Mouse (Mus musculus) left cerebral cortex, postnatal 14 days (tissue): ENCODE results near the gene Trim75. TPM values are rescaled to one million over a fixed set of nuclear protein-coding genes. Genes with fewer than 3 reads are reported as not detected.

Source experiments
- DNase-seq, 2 experiments: peaks; one replicate each; pipeline ENCODE4 v3.0.0; 2021 to 2022; ENCODE audit warnings: low spot score in 2 of 2, mixed read lengths in 1 of 2
- intact Hi-C: fragments of 180-260 bp; cut with DNase I; formaldehyde crosslinking; loops from one replicate; pipeline ENCODE4 v1.15.1; 2025
- total RNA-seq, 2 experiments: library from RNA; stranded (reverse); gene quantifications; 2 replicates each; pipeline ENCODE4 v1.2.3; 2021

Gene Trim75
- total RNA-seq, 2 experiments from 2014 or later, result not detected

DNA sequence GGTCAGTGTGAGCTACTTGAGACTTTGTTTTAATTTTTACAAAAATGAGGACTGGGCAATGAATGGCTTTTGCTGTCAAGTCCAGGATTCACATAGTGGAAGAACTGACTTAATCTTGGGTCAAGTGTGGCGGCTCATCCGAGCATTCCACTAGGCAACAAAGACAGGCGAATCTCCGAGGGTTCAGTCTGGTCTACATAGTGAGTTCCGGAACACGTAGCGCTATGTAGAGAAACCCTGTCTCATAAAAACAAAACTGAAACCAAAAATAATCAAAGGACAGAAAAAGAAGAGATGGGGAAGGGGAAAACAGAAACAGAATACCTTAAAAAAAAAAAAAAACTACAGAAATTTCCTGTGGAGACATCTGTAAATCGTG, 41.2 kb downstream of the Trim75 start:
- DNase-seq, result no peak
- intact Hi-C loops, result no loop called here

DNA sequence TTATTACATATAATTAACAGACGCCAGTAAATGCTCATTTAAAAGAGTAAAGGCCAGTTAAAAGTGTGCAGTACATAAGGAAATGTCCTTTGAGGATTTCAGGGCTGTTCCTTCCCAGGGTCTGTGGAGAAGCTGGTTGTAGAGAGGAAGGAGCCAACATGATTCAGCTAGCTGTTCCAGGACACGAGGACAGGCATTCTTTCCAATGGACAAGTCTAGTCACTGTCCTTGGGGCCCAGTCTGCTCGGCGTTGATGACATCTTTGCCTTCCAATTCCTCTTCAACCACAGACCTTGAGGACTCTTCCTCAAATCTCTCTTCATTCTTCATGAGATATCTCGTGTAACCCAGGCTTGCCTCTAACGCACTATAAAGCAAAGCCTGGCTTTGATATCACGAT, 42.0 kb downstream of the Trim75 start:
- DNase-seq, result no peak
- intact Hi-C loops, result no loop called here

DNA sequence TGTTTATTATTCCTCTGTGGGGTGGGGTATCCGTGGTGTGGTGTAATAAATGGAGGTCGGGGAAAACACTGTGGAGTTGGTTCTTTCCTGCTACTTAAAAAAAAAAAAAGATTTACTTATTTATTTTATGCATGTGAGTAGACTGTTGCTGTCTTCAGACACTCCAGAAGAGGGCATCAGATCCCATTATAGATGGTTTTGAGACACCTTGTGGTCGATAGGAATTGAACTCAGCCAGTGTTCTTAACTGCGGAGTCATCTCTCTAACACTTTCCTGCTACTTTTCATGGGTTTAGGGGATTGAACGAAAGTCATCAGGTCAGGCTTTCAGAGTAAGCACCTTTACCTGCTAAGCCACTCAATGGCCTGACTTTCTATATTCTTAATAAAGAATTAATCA, 42.8 kb downstream of the Trim75 start:
- intact Hi-C loops, result loop anchor here (5.0 kb wide), 5 partner anchors 63 to 253 kb away; partner anchors contain the start of gene Cpe
- peak in 1 of 2 experiments; percentile 64 for DNase-seq

DNA sequence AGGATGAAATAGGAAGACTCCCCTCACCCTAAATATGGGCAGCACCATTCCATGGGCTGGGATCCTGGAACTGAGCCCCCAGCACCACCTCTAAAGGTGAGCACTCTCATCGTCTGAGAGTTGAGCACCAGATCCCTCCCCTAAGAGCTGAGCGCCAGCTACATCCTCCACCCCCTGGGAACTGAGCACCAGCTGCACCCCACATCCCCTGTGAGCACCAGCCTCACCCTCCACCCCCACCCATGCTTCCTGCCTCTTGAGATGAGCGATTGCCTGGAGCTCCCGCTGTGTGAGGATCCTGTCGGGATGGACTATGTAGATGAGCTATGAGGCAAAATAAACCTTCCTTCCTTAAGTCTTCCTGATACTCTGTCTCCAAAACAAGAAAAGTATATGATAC, 44.7 kb downstream of the Trim75 start:
- no peak for DNase-seq
- intact Hi-C loops, result loop anchor here (5.0 kb wide), 5 partner anchors 61 to 251 kb away; partner anchors contain the start of gene Cpe

DNA sequence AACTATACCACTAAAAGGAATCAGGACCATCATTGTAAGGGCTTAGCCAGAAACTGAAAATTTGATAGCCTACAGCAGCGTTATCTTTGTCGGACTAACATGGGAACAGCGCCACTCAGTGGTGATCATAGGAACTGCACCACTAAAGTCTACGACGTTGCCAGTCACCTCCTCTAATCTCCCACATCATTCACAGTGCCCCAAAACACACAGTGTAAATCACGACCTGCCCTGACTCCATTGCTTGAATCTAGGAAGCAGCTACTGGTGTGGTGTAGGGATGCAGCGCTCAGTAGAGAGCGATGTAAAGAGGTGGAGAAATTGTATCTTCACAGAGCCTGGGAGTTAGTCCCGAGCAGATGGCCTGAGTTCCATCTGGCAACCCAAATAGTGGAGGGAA, 46.1 kb downstream of the Trim75 start:
- intact Hi-C loops, result loop anchor here (2.0 to 5.0 kb wide), 6 partner anchors 59 to 317 kb away; partner anchors contain the start of gene Cpe
- DNase-seq, result peak; percentile 87 to 91

DNA sequence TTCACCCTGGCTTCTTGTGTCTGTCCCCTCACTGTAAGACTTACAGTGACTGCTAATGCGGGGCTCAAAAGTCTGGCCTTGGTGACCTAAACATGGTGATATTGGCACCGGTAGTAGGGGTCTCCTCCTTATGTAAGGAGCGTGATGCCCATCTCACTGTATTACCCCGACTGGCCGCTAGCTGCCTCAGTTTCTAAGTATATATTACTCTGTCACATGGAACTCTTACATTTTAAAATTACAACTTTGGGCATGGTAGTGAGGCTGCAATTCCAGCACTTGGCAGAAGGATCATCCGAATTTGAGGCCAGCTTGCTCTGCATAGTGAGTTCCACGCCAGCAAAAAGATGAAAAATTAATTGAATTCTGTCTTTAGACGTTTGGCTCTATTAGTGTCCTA, 46.6 kb downstream of the Trim75 start:
- DNase-seq, result no peak
- intact Hi-C loops, result loop anchor here (2.0 to 5.0 kb wide), 6 partner anchors 59 to 316 kb away; partner anchors contain the start of gene Cpe

DNA sequence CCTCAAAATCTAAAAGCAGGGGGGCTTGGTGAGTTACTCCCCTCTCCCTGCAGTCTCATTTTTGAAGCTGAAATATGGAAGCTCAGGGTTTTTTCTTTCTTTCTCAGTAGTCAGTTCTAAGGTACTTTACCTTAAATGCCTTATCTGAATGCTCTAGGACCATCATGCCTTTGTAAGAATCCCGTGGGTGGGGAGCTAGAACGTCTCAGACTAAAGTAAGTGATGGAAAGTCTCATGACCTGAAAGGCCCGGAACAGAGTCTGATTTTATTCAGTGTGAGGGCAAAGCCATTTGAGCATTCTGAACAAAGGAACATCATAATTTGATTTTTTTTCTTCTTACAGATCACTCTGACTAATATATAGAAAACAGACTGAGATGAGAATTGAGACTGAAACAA, 52.6 kb downstream of the Trim75 start:
- intact Hi-C loops, result no loop called here
- DNase-seq, result no peak

Other genes with a start within 250 kb of the Trim75 start
- 100 to 1,000 TPM; 139 to 140 TPM for gene Klhl2, start 137.8 kb downstream of the Trim75 start, total RNA-seq
- 10 to 100 TPM; 17.2 TPM for gene Tmem192, start 40.6 kb downstream of the Trim75 start, total RNA-seq
- not detected for gene Trim61, start 30.7 kb upstream of the Trim75 start, total RNA-seq
- not detected for gene Trim60, start 30.8 kb upstream of the Trim75 start, total RNA-seq
- not detected for gene Apela, start 49.5 kb upstream of the Trim75 start, total RNA-seq
- not detected for gene Gm10663, start 87.2 kb upstream of the Trim75 start, total RNA-seq
- gene BC030870, start 141.7 kb upstream of the Trim75 start, total RNA-seq, result not detected